Mouse (Mus musculus) cerebellum, postnatal 25 days (tissue): ENCODE results near the gene Prdx1.
"Not testable (repeated sequence)": the region's sequence is repeated elsewhere in the genome, so short reads cannot be mapped to it uniquely, and the experiment has no call there.

ENCODE experiments used
- DNase-seq, 2 experiments: peaks; one replicate each; pipeline ENCODE4 v3.0.0; 2021; ENCODE audit warnings: mixed read lengths in 2 of 2

The Prdx1 gene

GRCm38 (mm10) chr4:116685402-116686061 lies at the start of gene Prdx1:
Gene Prdx1 (plus strand): TSS chr4:116685544.
- DNase-seq: peak; percentile 93 to 94

GRCm38 (mm10) chr4:116638821-116639220 lies 46.5 kb upstream of the Prdx1 start:
- DNase-seq: no peak

DNA sequence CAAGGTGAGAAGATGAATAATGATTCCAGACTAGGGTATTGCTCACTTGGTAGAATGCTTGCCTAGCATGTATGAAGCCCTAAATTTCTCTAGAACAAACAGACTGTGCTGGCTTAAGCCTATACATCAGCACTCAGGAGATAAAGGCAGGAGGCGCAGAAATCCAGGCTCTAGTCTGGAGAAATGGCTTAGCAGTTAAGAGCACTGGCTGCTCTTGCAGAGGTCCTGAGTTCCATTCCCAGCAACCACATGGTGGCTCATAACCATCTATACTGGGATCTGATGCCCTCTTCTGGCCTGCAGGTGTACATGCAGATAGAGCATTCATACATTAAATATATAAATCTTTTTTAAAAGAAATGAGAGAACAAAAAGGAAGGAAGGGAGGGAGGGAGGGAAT lies 43.3 kb upstream of the Prdx1 start:
- DNase-seq: no peak

- peak in 1 of 2 experiments; percentile 47 for DNase-seq
Measured at GRCm38 (mm10) chr4:116644326-116644725, 41.0 kb upstream of the Prdx1 start.

DNA sequence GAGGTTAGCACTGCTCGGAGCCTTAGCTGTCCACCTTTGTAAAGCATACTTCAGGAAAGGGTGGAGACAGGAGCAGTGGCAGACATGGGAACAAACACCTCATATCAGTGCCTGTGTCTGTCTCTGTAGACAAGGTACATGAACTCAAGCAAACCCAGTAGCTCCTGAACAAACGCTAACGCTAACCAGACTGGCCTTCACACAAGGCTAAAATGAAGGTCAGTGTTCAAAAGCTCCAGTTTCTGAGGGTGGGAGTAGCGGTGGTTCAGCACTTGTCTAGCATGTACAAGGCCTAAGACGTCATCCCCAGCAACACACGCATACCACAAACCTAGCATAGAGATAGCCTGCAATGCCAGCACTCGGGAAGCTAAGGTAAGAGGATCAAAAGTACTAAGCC lies 39.7 kb upstream of the Prdx1 start:
- DNase-seq: no peak

DNA sequence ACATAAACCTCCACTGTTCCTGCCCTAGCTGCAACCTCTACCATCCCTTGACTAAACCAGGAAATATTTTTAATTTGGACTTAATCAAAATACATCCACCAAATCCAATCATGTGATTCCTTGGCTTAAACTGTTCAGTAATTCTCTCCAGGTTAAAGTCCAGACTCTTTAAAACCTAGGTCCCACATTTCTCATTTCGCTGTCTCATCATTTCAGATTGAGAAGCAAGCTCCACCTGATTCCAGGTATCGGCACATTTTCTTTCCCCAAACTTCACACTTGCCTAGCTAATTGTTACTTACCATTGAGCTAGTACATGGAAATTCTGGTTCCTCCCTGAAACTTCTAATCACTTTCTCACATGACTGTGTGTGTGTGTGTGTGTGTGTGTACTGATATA lies 35.9 kb upstream of the Prdx1 start:
- DNase-seq: no peak

- no peak for DNase-seq
Measured at GRCm38 (mm10) chr4:116650365-116650764, 35.0 kb upstream of the Prdx1 start.

DNA sequence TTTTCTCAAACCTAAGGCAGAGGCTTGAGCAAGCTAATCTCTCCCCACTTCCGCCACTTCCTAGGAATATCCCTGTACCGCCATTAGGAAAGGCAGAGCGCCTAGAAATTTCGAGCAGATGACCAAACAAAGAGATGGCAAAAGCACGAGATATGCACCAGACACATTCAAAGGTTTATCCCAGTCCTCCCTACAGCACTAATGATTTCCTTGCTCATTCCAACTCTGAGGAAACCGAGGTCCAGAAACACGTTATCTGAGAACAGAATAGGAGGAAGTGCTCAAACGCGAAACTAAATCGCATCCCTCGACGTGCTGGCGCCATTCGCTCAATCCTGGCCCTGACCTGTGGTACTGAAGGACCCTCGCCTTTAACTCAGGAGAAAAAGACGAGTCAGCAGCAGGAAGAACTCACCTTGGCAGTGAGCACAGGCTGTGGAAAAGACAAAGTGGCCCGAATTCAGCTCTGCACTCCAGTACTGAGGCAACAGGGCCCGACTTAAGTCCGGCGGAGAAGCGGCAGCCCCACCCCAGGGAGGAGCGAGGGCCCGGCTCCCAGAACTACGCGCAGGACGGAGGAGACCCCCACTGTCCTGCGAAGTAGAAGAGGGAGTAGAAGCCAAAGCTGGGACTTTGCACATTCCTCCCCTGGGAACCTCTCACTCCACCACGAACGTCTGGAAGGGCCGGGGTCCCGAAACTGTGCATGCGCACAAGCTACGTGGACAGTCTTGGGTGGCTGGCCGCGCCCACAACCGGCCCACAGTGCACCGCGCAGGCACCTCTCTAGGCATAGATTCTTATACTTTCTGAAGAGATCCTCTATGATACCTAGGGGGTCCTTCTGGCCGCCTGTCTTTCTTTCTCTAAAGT lies 34.2 kb upstream of the Prdx1 start, which contains the start of gene Akr1a1:
Akr1a1 (minus strand) TSS at position 757 of the 873 bp plus-strand sequence.
- peak; percentile 92 to 93 for DNase-seq

DNA sequence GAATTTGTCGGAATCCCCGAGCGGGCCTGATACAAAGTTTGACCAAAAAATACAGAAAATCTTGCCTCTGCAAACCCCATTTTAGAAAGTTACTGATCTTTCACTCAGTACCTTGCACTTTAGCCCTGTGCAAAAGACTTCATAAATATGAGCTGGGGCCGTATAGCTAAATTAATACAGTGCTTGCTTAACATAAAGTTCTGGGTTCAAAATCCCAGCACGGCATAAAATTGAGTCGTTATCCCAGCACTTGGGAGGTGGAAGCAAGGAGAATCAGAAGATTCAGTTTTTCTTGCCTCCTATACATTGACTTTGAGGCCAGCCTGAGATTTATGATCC lies 33.6 kb upstream of the Prdx1 start:
- no peak for DNase-seq

GRCm38 (mm10) chr4:116653228-116653627 lies 32.1 kb upstream of the Prdx1 start:
- DNase-seq: peak in 1 of 2 experiments; percentile 19

DNA sequence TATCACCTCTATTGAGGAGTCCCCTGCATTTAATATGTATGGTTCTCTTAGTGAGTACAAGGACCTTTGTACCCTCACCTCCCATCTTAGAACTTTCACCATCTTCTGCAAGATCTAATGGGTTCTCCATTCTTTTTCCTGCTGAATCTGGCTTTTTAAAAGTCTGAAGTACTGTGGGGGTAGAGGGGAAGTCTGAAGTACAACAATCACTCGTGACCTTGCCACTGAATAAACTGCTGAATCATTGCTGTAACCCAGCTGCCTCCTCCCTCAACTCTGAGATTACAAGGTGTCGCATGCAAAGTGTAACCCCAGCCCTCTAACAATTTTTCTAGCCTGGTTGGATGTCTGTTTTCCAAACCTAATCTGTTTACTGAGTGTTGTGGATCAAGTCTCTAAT lies 30.2 kb upstream of the Prdx1 start:
- no peak for DNase-seq

- no peak for DNase-seq
Measured at GRCm38 (mm10) chr4:116655658-116656057, 29.7 kb upstream of the Prdx1 start.

- no peak for DNase-seq
Measured at GRCm38 (mm10) chr4:116657971-116658370, 27.4 kb upstream of the Prdx1 start.

- no peak for DNase-seq
Measured at GRCm38 (mm10) chr4:116659474-116659873, 25.9 kb upstream of the Prdx1 start.

- DNase-seq: not testable (repeated sequence)
Measured at GRCm38 (mm10) chr4:116659916-116660315, 25.4 kb upstream of the Prdx1 start.

GRCm38 (mm10) chr4:116660829-116661228 lies 24.5 kb upstream of the Prdx1 start:
- DNase-seq: no peak

DNA sequence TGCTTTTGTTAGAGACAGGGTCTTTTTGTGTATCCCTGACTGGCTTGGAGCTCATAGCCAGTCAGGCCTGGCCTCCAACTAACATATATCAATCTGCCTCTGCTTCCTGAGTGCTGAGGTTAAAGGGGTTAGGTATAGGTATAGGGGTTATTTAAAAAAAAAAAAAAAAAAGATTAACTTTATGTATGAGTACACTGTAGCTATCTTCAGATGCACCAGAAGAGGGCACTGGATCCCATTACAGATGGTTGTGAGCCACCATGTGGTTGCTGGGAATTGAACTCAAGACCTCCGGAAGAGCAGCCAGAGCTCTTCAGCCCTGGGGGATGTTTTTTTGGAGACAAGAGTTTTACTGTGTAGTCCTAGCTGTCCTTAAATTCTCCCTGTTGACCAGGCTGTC lies 23.3 kb upstream of the Prdx1 start:
- DNase-seq: no peak

GRCm38 (mm10) chr4:116666625-116667024 lies 18.7 kb upstream of the Prdx1 start:
- no peak for DNase-seq

- DNase-seq: no peak
Measured at GRCm38 (mm10) chr4:116668145-116668544, 17.2 kb upstream of the Prdx1 start.

GRCm38 (mm10) chr4:116669291-116669690 lies 16.1 kb upstream of the Prdx1 start:
- DNase-seq: no peak

- DNase-seq: no peak
Measured at GRCm38 (mm10) chr4:116672785-116673184, 12.6 kb upstream of the Prdx1 start.

- not testable (repeated sequence) for DNase-seq
Measured at GRCm38 (mm10) chr4:116674761-116675160, 10.6 kb upstream of the Prdx1 start.

- no peak for DNase-seq
Measured at GRCm38 (mm10) chr4:116676027-116676426, 9.3 kb upstream of the Prdx1 start.

DNA sequence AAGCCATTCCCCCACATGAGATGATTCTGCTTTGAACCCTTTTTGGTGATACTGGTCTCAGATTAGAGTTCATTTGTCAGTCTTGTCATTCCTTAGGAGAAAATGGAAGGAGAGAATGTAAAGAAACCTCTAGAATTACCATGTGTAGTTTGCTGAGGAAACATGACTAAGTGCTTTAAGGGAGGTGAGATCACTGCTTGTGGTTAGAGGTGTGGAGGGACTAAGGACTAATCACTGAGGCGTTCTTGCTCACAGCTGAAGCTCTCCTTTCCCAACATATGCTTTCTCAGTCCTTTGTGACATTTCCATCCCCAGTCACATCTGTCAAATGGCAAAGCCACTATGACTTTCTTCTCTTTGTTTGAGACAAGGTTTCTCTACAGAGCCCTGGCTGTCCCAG lies 7.5 kb upstream of the Prdx1 start:
- no peak for DNase-seq
